Mouse (Mus musculus) heart, embryonic 15.5 days (tissue): Measurements from ENCODE around the gene Tas2r119. TPM values are rescaled to one million over a fixed set of nuclear protein-coding genes. Genes with fewer than 3 reads are reported as not detected.

Experiments used
- ATAC-seq: fragments of 200-750 bp; cut with Nextera tagmentation; replicated peaks from 2 replicates; pipeline ENCODE4 v1.8.0; 2017; ENCODE audit warnings: low read depth, moderate TSS enrichment; ENCODE audit not compliant: insufficient number of reproducible peaks, insufficient read depth, low FRiP score
- H3K27ac ChIP-seq: fragments of 300-500 bp; sonication (generic); 2 replicates; pipeline ENCODE4 v1.5.1; 2015; ENCODE audit warnings: mild to moderate bottlenecking, inconsistent platforms
- H3K27me3 ChIP-seq: fragments of 300-500 bp; sonication (generic); 2 replicates; pipeline ENCODE4 v1.6.1; 2015; ENCODE audit warnings: inconsistent platforms
- H3K36me3 ChIP-seq: fragments of 300-500 bp; sonication (generic); 2 replicates; pipeline ENCODE4 v1.6.1; 2015; ENCODE audit warnings: mild to moderate bottlenecking, inconsistent platforms
- H3K4me1 ChIP-seq: fragments of 300-500 bp; sonication (generic); replicated peaks from 2 replicates; pipeline ENCODE4 v1.6.1; 2015; ENCODE audit warnings: inconsistent platforms
- H3K4me2 ChIP-seq: fragments of 300-500 bp; sonication (generic); 2 replicates; pipeline ENCODE4 v1.6.1; 2015; ENCODE audit warnings: inconsistent platforms, mild to moderate bottlenecking, moderate library complexity
- H3K4me3 ChIP-seq: fragments of 300-500 bp; sonication (generic); 2 replicates; pipeline ENCODE4 v1.5.1; 2015; ENCODE audit warnings: mild to moderate bottlenecking, inconsistent platforms
- H3K9ac ChIP-seq: fragments of 300-500 bp; sonication (generic); 2 replicates; pipeline ENCODE4 v1.6.1; 2015; ENCODE audit warnings: mild to moderate bottlenecking, inconsistent platforms
- H3K9me3 ChIP-seq: fragments of 300-500 bp; sonication (generic); replicated peaks from 2 replicates; pipeline ENCODE4 v1.6.1; 2016; ENCODE audit warnings: inconsistent platforms
- WGBS: fragments of 180-500 bp; shearing (Covaris S2); methylation state at CpG from one replicate; pipeline ENCODE4 v1.1.7; 2015; ENCODE audit warnings: mixed read lengths; 5-methylcytosine and 5-hydroxymethylcytosine counted together
- polyA plus RNA-seq: library from polyadenylated mRNA; unstranded; fragments of >200 nt; fragmentation: Nextera tagmentation; extraction: Ambion mirVana; gene quantifications from 2 replicates; pipeline ENCODE4 v1.2.1, GENCODE M21; 2015

Gene Tas2r119
- polyA plus RNA-seq, 1 experiment from 2014 or later = not detected

GRCm38 (mm10) chr15:32225394-32225793, 48.3 kb downstream of the Tas2r119 start:
- no peaks in the 10 kb centered on the region for H3K27me3 ChIP-seq
- H3K4me3 ChIP-seq = no peak overlapping the region
- no peak overlapping the region for H3K9ac ChIP-seq
- 0 out of 2 replicates have a peak, but pooled peaks cover 3% of the 10 kb centered on the region for H3K4me1 ChIP-seq
- no peaks in the 10 kb centered on the region for H3K36me3 ChIP-seq
- H3K4me2 ChIP-seq = no peak overlapping the region
- H3K27ac ChIP-seq = no peak overlapping the region
- ATAC-seq = no peak
- H3K9me3 ChIP-seq = no peaks in the 10 kb centered on the region
- WGBS = 66% methylated on average over 3 of the region's 3 CpGs

- no peak overlapping the region for H3K4me3 ChIP-seq
- H3K9ac ChIP-seq = no peak overlapping the region
- H3K9me3 ChIP-seq = no peaks in the 10 kb centered on the region
- no peaks in the 10 kb centered on the region for H3K27me3 ChIP-seq
- WGBS = 82% methylated on average over 6 of the region's 6 CpGs
- 0 out of 2 replicates have a peak, but pooled peaks cover 3% of the 10 kb centered on the region for H3K4me1 ChIP-seq
- no peak for ATAC-seq
- no peaks in the 10 kb centered on the region for H3K36me3 ChIP-seq
- H3K27ac ChIP-seq = no peak overlapping the region
- no peak overlapping the region for H3K4me2 ChIP-seq
Measured at GRCm38 (mm10) chr15:32226381-32226780, 49.3 kb downstream of the Tas2r119 start.

GRCm38 (mm10) chr15:32226888-32227395, 49.9 kb downstream of the Tas2r119 start:
- Histone ChIP-seq H3K9me3 (no peaks in the 10 kb centered on the region), H3K4me1 (0 out of 2 replicates have a peak, but pooled peaks cover 3% of the 10 kb centered on the region), H3K4me3 (no peak overlapping the region), H3K9ac (no peak overlapping the region), H3K27ac (no peak overlapping the region), H3K27me3 (no peaks in the 10 kb centered on the region), H3K4me2 (no peak overlapping the region), H3K36me3 (no peaks in the 10 kb centered on the region)
- WGBS = 68% methylated on average over 7 of the region's 7 CpGs
- ATAC-seq = no peak

Other genes starting within 250 kb of the Tas2r119 start
- 6.5 and 10.2 TPM in 2 replicates for gene Sema5a, start 67.5 kb downstream of the Tas2r119 start, polyA plus RNA-seq